Mouse (Mus musculus): ENCODE measurements around the gene Snrnp70. TPM values are rescaled to one million over a fixed set of nuclear protein-coding genes. Genes with fewer than 3 reads are reported as not detected.

The Snrnp70 gene
- polyA plus RNA-seq, 1 experiment: 643 TPM

DNA sequence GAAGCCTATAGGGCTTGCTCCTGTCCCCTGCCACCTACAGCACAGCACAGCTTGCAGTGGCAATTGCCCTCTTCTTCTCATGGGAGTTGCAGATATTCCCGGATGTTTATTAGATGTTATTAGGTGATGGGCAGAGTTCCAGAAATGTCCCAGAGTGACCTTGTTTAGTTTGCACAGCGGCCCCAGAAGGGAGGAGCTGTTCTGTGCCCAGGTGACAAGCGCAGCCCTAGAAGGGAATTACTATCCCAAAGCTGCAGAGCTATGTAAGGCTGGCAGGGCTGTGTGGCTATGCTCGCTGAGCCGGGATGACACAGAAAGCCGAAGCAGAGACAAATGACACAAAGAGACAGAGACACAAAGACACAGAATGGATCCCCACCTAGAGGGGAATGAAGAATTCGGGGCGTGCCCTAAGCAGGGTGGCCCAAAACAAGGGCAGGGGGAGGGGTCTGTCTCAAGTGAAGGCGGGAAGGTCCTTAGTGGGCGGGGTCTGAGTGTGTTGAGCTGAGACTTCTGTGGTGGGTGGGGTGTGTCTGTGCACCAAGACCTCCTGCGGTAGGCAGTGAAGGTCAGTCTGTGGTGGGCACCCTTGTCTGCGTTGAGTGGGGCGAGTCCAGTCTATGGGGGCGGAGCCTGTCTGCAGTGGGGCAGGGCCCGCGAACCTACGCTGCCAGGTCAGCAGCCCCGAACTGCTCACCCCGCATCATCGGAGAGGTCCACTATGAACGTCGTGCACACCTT lies 62.7 kb downstream of the Snrnp70 start:
- no peak for TF ChIP-seq POLR2A (IDR thresholded peaks at IDR 0.05; ENCODE audit: borderline replicate concordance, extremely low read depth, insufficient read depth, insufficient read length, poor library complexity, severe bottlenecking)
- TF ChIP-seq CTCF (IDR thresholded peaks at IDR 0.05; ENCODE audit: borderline replicate concordance, extremely low read depth, insufficient read depth, insufficient read length): no peak
- peak; percentile 48 for DNase-seq (ENCODE audit: low read depth)

DNA sequence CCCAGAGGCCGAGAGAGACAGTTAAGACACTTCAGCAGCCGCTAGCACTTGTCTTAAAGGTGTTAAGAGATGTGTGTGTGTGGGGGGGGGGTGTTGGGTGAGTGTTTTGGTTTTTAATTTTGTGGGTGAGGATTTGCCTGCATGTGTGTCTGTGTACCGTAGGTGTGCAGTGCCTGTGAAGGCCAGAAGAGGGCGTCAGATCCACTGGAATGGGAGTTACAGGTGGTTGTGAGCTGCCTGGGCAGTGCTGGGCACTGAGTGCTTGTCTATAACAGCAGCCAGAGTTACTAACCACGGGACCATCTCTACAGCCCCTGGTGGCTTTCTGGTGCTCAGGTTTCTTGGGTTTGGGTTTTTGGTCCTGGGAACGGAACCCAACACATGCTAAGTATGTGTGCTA lies 64.0 kb downstream of the Snrnp70 start:
- TF ChIP-seq CTCF (IDR thresholded peaks at IDR 0.05; ENCODE audit: borderline replicate concordance, extremely low read depth, insufficient read depth, insufficient read length) (0 out of 2 replicates have a peak, but pooled peaks have one; percentile 2), POLR2A (IDR thresholded peaks at IDR 0.05; ENCODE audit: borderline replicate concordance, extremely low read depth, insufficient read depth, insufficient read length, poor library complexity, severe bottlenecking) (no peak)
- no peak for DNase-seq (ENCODE audit: low read depth)

DNA sequence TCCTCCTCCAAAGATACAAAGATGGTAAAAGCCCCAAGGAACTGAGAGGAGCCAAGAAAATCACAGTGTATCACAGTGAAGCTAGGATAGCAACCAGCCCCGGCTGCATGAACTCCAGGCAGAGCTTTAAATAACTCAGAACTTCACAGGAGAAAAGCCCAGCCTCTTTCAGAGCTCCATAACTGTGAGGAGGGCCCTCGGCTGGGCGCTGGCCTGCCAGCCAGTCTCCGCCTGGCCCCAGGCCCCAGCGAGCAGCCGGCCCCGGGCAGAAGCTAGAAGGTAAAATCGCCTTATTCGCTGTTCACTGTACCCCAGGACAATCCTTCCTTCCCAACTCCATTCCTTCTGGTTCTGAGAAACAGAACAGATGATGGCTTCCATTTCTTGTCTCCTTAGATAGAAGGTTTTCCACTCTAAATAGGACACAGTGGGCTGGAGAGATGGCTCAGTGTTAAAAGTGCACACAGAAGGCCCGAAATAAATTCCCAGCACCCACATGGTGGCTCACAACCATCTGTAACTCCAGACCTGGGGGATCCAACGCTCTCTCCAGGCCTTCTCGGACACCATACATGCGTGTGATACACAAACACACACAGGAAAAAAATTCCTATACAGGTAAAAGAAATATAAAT lies 66.6 kb downstream of the Snrnp70 start:
- no peak for TF ChIP-seq POLR2A (IDR thresholded peaks at IDR 0.05; ENCODE audit: borderline replicate concordance, extremely low read depth, insufficient read depth, insufficient read length, poor library complexity, severe bottlenecking)
- no peak for TF ChIP-seq CTCF (IDR thresholded peaks at IDR 0.05; ENCODE audit: borderline replicate concordance, extremely low read depth, insufficient read depth, insufficient read length)

More for the DNA sequence above, 66.6 kb downstream of the Snrnp70 start:
- no peak for DNase-seq (ENCODE audit: low read depth)

Other genes starting within 250 kb of the Snrnp70 start
- 130 and 151 TPM in 2 replicates for gene Pih1d1, start 241.4 kb downstream of the Snrnp70 start, polyA plus RNA-seq (2012; rRNA removed)
- gene Aldh16a1, start 241.2 kb downstream of the Snrnp70 start, polyA plus RNA-seq (2012; rRNA removed): 26.4 and 34.2 TPM in 2 replicates
- 6.7 and 25.8 TPM in 2 replicates for gene Slc17a7, start 231.8 kb downstream of the Snrnp70 start, polyA plus RNA-seq (2012; rRNA removed)
- 0.04 and 0.12 TPM in 2 replicates for gene Gfy, start 216.2 kb downstream of the Snrnp70 start, polyA plus RNA-seq (2012; rRNA removed)
- gene Pth2, start 214.7 kb downstream of the Snrnp70 start, polyA plus RNA-seq (2012; rRNA removed): 0.25 and 0.30 TPM in 2 replicates
- 0.70 and 1.1 TPM in 2 replicates for gene Ccdc155, start 190.8 kb downstream of the Snrnp70 start, polyA plus RNA-seq (2012; rRNA removed)
- 1.4 and 2.1 TPM in 2 replicates for gene Dkkl1, start 183.6 kb downstream of the Snrnp70 start, polyA plus RNA-seq (2012; rRNA removed)
- 184 and 312 TPM in 2 replicates for gene Tead2, start 180.0 kb downstream of the Snrnp70 start, polyA plus RNA-seq (2012; rRNA removed)
- 1.4 and 1.5 TPM in 2 replicates for gene Cd37, start 156.6 kb downstream of the Snrnp70 start, polyA plus RNA-seq (2012; rRNA removed)
- 0.70 and 0.86 TPM in 2 replicates for gene Slc6a16, start 154.7 kb downstream of the Snrnp70 start, polyA plus RNA-seq (2012; rRNA removed)
- gene Slc6a21, start 118.2 kb downstream of the Snrnp70 start, polyA plus RNA-seq (2012; rRNA removed): 0.11 TPM in 1 of 2 replicates, not detected in the other
- 19.0 and 20.3 TPM in 2 replicates for gene Trpm4, start 62.0 kb downstream of the Snrnp70 start, polyA plus RNA-seq (2012; rRNA removed)
- gene Hrc, start 60.5 kb downstream of the Snrnp70 start, polyA plus RNA-seq (2012; rRNA removed): 0.48 and 1.3 TPM in 2 replicates
- gene Ppfia3, start 28.7 kb downstream of the Snrnp70 start, polyA plus RNA-seq (2012; rRNA removed): 56.7 and 60.0 TPM in 2 replicates
- gene Lin7b, start 25.2 kb downstream of the Snrnp70 start, polyA plus RNA-seq (2012; rRNA removed): 15.7 and 17.6 TPM in 2 replicates
- gene Kcna7, start 9.9 kb upstream of the Snrnp70 start, polyA plus RNA-seq (2012; rRNA removed): 0.03 TPM in 1 of 2 replicates, not detected in the other
- gene Ntf5, start 18.0 kb upstream of the Snrnp70 start, polyA plus RNA-seq (2012; rRNA removed): 0.23 and 0.27 TPM in 2 replicates
- gene Lhb, start 25.1 kb upstream of the Snrnp70 start, polyA plus RNA-seq (2012; rRNA removed): 1.1 and 1.7 TPM in 2 replicates
- gene Gys1, start 39.1 kb upstream of the Snrnp70 start, polyA plus RNA-seq (2012; rRNA removed): 26.7 and 30.6 TPM in 2 replicates
- gene Ruvbl2, start 42.4 kb upstream of the Snrnp70 start, polyA plus RNA-seq (2012; rRNA removed): 125 and 158 TPM in 2 replicates
- 2,346 and 2,481 TPM in 2 replicates for gene Ftl1, start 64.1 kb upstream of the Snrnp70 start, polyA plus RNA-seq (2012; rRNA removed)
- gene Bax, start 71.2 kb upstream of the Snrnp70 start, polyA plus RNA-seq (2012; rRNA removed): 168 and 237 TPM in 2 replicates
- 0.11 and 0.18 TPM in 2 replicates for gene Tulp2, start 86.1 kb upstream of the Snrnp70 start, polyA plus RNA-seq (2012; rRNA removed)
- 0.30 TPM in 1 of 2 replicates, not detected in the other for gene Gm45808, start 91.1 kb upstream of the Snrnp70 start, polyA plus RNA-seq (2012; rRNA removed)
- 2.0 and 2.8 TPM in 2 replicates for gene Dhdh, start 93.1 kb upstream of the Snrnp70 start, polyA plus RNA-seq (2012; rRNA removed)
- gene Nucb1, start 114.7 kb upstream of the Snrnp70 start, polyA plus RNA-seq (2012; rRNA removed): 92.0 and 111 TPM in 2 replicates
- 13.5 and 14.5 TPM in 2 replicates for gene Ppp1r15a, start 130.5 kb upstream of the Snrnp70 start, polyA plus RNA-seq (2012; rRNA removed)
- 1.7 and 3.6 TPM in 2 replicates for gene Plekha4, start 130.6 kb upstream of the Snrnp70 start, polyA plus RNA-seq (2012; rRNA removed)
- gene Hsd17b14, start 159.2 kb upstream of the Snrnp70 start, polyA plus RNA-seq (2012; rRNA removed): 0.25 and 0.44 TPM in 2 replicates
- gene Bcat2, start 174.4 kb upstream of the Snrnp70 start, polyA plus RNA-seq (2012; rRNA removed): 29.5 and 40.2 TPM in 2 replicates
- 0.13 TPM in 1 of 2 replicates, not detected in the other for gene Fgf21, start 219.7 kb upstream of the Snrnp70 start, polyA plus RNA-seq (2012; rRNA removed)
- 0.06 and 0.14 TPM in 2 replicates for gene Fut1, start 221.5 kb upstream of the Snrnp70 start, polyA plus RNA-seq (2012; rRNA removed)
- gene Izumo1, start 226.1 kb upstream of the Snrnp70 start, polyA plus RNA-seq (2012; rRNA removed): 0.13 and 0.16 TPM in 2 replicates
- 11.6 and 17.6 TPM in 2 replicates for gene Rasip1, start 231.7 kb upstream of the Snrnp70 start, polyA plus RNA-seq (2012; rRNA removed)
- gene Mamstr, start 244.2 kb upstream of the Snrnp70 start, polyA plus RNA-seq (2012; rRNA removed): 3.2 and 4.0 TPM in 2 replicates